Mouse (Mus musculus) neural tube, embryonic 11.5 days (tissue): Measurements from ENCODE around the gene Onecut1. TPM values are rescaled to one million over a fixed set of nuclear protein-coding genes. Genes with fewer than 3 reads are reported as not detected.

ENCODE experiments used
- ATAC-seq: fragments of 200-750 bp; cut with Nextera tagmentation; 2 replicates; pipeline ENCODE4 v1.8.0; 2017; ENCODE audit warnings: moderate number of reproducible peaks, mild to moderate bottlenecking, moderate TSS enrichment, moderate library complexity; ENCODE audit not compliant: insufficient read depth, low FRiP score, low TSS enrichment
- DNase-seq: peaks from one replicate; pipeline ENCODE4 v3.0.0-alpha.2; 2015; ENCODE audit warnings: low spot score
- H3K27ac ChIP-seq: fragments of 300-500 bp; sonication (generic); 2 replicates; pipeline ENCODE4 v1.5.1; 2014; ENCODE audit warnings: low read depth, mild to moderate bottlenecking, low read length
- H3K27me3 ChIP-seq: fragments of 300-500 bp; sonication (generic); 2 replicates; pipeline ENCODE4 v1.6.1; 2014; ENCODE audit warnings: mild to moderate bottlenecking, low read length, mixed read lengths; ENCODE audit not compliant: control insufficient read depth, insufficient read depth
- H3K36me3 ChIP-seq: fragments of 300-500 bp; sonication (generic); 2 replicates; pipeline ENCODE4 v1.6.1; 2014; ENCODE audit warnings: mild to moderate bottlenecking, low read length, moderate library complexity, mixed read lengths; ENCODE audit not compliant: control insufficient read depth, insufficient read depth
- H3K4me1 ChIP-seq: fragments of 300-500 bp; sonication (generic); 2 replicates; pipeline ENCODE4 v1.6.1; 2014; ENCODE audit warnings: low read length, mixed read lengths; ENCODE audit not compliant: control insufficient read depth, insufficient read depth
- H3K4me2 ChIP-seq: fragments of 300-500 bp; sonication (generic); 2 replicates; pipeline ENCODE4 v1.6.1; 2014; ENCODE audit warnings: low read depth, mild to moderate bottlenecking, moderate library complexity
- H3K4me3 ChIP-seq: fragments of 300-500 bp; sonication (generic); 2 replicates; pipeline ENCODE4 v1.5.1; 2014; ENCODE audit warnings: low read depth, low read length
- H3K9ac ChIP-seq: fragments of 300-500 bp; sonication (generic); 2 replicates; pipeline ENCODE4 v1.6.1; 2014; ENCODE audit warnings: mild to moderate bottlenecking, low read length
- H3K9me3 ChIP-seq: fragments of 300-500 bp; sonication (generic); 2 replicates; pipeline ENCODE4 v1.6.1; 2016; ENCODE audit warnings: low read length; ENCODE audit not compliant: control insufficient read depth
- WGBS: fragments of 180-500 bp; shearing (Covaris S2); extraction: QIAGEN DNeasy Blood & Tissue Kit; methylation state at CpG from one replicate; pipeline ENCODE4 v1.1.7; 2014; 5-methylcytosine and 5-hydroxymethylcytosine counted together
- polyA plus RNA-seq: library from polyadenylated mRNA; unstranded; fragments of >200 nt; fragmentation: Nextera tagmentation; extraction: Ambion mirVana; gene quantifications from 2 replicates; pipeline ENCODE4 v1.2.1, GENCODE M21; 2014

Gene Onecut1
- polyA plus RNA-seq, 1 experiment from 2014 or later = 8.6 TPM

- Histone ChIP-seq H3K4me1 (0 out of 2 replicates have a peak, but pooled peaks cover 2% of the 10 kb centered on the region), H3K36me3 (no peaks in the 10 kb centered on the region), H3K27me3 (peaks cover 88% of the 10 kb centered on the region), H3K4me3 (peak overlapping the region; percentile 43), H3K4me2 (peak overlapping the region; percentile 81), H3K27ac (peak overlapping the region; percentile 5; the same call in 1 of the 2 replicates), H3K9me3 (no peaks in the 10 kb centered on the region), H3K9ac (no peak overlapping the region; the same call in 1 of the 2 replicates)
- DNase-seq (peak; percentile 46), ATAC-seq (no peak)
- 2% methylated on average over 14 of the region's 14 CpGs for WGBS
Measured at GRCm38 (mm10) chr9:74864471-74864870, 2.8 kb downstream of the Onecut1 start.

- no peaks in the 10 kb centered on the region for H3K36me3 ChIP-seq
- peak overlapping the region; percentile 67 for H3K27ac ChIP-seq
- 6% methylated on average over 27 of the region's 27 CpGs for WGBS
- H3K4me3 ChIP-seq = peak overlapping the region; percentile 17
- H3K4me2 ChIP-seq = peak overlapping the region; percentile 19
- DNase-seq (peak; percentile 54), ATAC-seq (0 out of 2 replicates have a peak, but pooled peaks have one; percentile 28)
- peaks cover 70% of the 10 kb centered on the region for H3K27me3 ChIP-seq
- H3K4me1 ChIP-seq = 0 out of 2 replicates have a peak, but pooled peaks cover 2% of the 10 kb centered on the region
- peak overlapping the region; percentile 47 for H3K9ac ChIP-seq
- no peaks in the 10 kb centered on the region for H3K9me3 ChIP-seq
Measured at GRCm38 (mm10) chr9:74866596-74867313, 5.0 kb downstream of the Onecut1 start.

- DNase-seq = peak; percentile 63
- Histone ChIP-seq H3K27ac (no peak overlapping the region), H3K9ac (peak overlapping the region; percentile 47), H3K4me2 (peak overlapping the region; percentile 28), H3K27me3 (peaks cover 62% of the 10 kb centered on the region), H3K36me3 (no peaks in the 10 kb centered on the region), H3K9me3 (no peaks in the 10 kb centered on the region), H3K4me1 (0 out of 2 replicates have a peak, but pooled peaks cover 2% of the 10 kb centered on the region), H3K4me3 (no peak overlapping the region; the same call in none of the 2 replicates)
- 4% methylated on average over 15 of the region's 15 CpGs for WGBS
- no peak for ATAC-seq
Measured at GRCm38 (mm10) chr9:74867641-74868205, 6.0 kb downstream of the Onecut1 start.

- WGBS = 2% methylated on average over 22 of the region's 22 CpGs
- ATAC-seq = no peak
- Histone ChIP-seq H3K36me3 (no peaks in the 10 kb centered on the region), H3K4me1 (0 out of 2 replicates have a peak, but pooled peaks cover 2% of the 10 kb centered on the region), H3K27me3 (peaks cover 55% of the 10 kb centered on the region), H3K27ac (no peak overlapping the region), H3K9ac (peak overlapping the region; percentile 5; the same call in 1 of the 2 replicates), H3K4me3 (peak overlapping the region; percentile 9; the same call in 1 of the 2 replicates), H3K4me2 (peak overlapping the region; percentile 28), H3K9me3 (no peaks in the 10 kb centered on the region)
- peak; percentile 73 for DNase-seq
Measured at GRCm38 (mm10) chr9:74868336-74868950, 6.7 kb downstream of the Onecut1 start.

- no peak overlapping the region for H3K27ac ChIP-seq
- no peak overlapping the region for H3K9ac ChIP-seq
- whole genome bisulfite sequencing = 20% methylated on average over 13 of the region's 13 CpGs
- H3K27me3 ChIP-seq = peaks cover 29% of the 10 kb centered on the region
- no peaks in the 10 kb centered on the region for H3K36me3 ChIP-seq
- ATAC-seq (no peak), DNase-seq (peak; percentile 82)
- H3K4me3 ChIP-seq = no peak overlapping the region
- H3K4me2 ChIP-seq = no peak overlapping the region
- no peaks in the 10 kb centered on the region for H3K9me3 ChIP-seq
- 0 out of 2 replicates have a peak, but pooled peaks cover 2% of the 10 kb centered on the region for H3K4me1 ChIP-seq
Measured at GRCm38 (mm10) chr9:74870960-74871688, 9.4 kb downstream of the Onecut1 start.

GRCm38 (mm10) chr9:74876328-74876727 is 14.6 kb downstream of the Onecut1 start:
- DNase-seq = no peak
- WGBS = 75% methylated on average over 6 of the region's 6 CpGs

GRCm38 (mm10) chr9:74877709-74878108 is 16.0 kb downstream of the Onecut1 start:
- H3K27me3 ChIP-seq = no peaks in the 10 kb centered on the region
- ATAC-seq (no peak), DNase-seq (no peak)
- no peak overlapping the region for H3K27ac ChIP-seq
- no peaks in the 10 kb centered on the region for H3K36me3 ChIP-seq
- H3K4me1 ChIP-seq = no peaks in the 10 kb centered on the region
- H3K9ac ChIP-seq = no peak overlapping the region
- H3K9me3 ChIP-seq = no peaks in the 10 kb centered on the region
- H3K4me3 ChIP-seq = no peak overlapping the region
- no peak overlapping the region for H3K4me2 ChIP-seq
- 66% methylated on average over 2 of the region's 2 CpGs for WGBS

More at GRCm38 (mm10) chr9:74876328-74876727, 14.6 kb downstream of the Onecut1 start:
- H3K4me1 ChIP-seq = no peaks in the 10 kb centered on the region
- peak; percentile 50; the same call in 1 of the 2 replicates for ATAC-seq
- H3K27me3 ChIP-seq = no peaks in the 10 kb centered on the region
- no peak overlapping the region for H3K9ac ChIP-seq
- no peaks in the 10 kb centered on the region for H3K36me3 ChIP-seq
- H3K9me3 ChIP-seq = no peaks in the 10 kb centered on the region
- no peak overlapping the region for H3K4me2 ChIP-seq
- no peak overlapping the region for H3K4me3 ChIP-seq
- H3K27ac ChIP-seq = no peak overlapping the region

- Histone ChIP-seq H3K4me2 (no peak overlapping the region), H3K27me3 (no peaks in the 10 kb centered on the region), H3K4me1 (no peaks in the 10 kb centered on the region), H3K4me3 (no peak overlapping the region), H3K9ac (no peak overlapping the region), H3K27ac (no peak overlapping the region), H3K9me3 (no peaks in the 10 kb centered on the region), H3K36me3 (no peaks in the 10 kb centered on the region)
- DNase-seq (no peak), ATAC-seq (no peak)
- 78% methylated on average over 4 of the region's 4 CpGs for WGBS
Measured at GRCm38 (mm10) chr9:74887866-74888265, 26.1 kb downstream of the Onecut1 start.
